Mouse (Mus musculus) heart, adult 11 months (tissue): ENCODE data around the gene Wipf2.

Source experiments
- DNase-seq: peaks from one replicate; pipeline ENCODE4 v3.0.0; 2022

Wipf2 gene

DNA sequence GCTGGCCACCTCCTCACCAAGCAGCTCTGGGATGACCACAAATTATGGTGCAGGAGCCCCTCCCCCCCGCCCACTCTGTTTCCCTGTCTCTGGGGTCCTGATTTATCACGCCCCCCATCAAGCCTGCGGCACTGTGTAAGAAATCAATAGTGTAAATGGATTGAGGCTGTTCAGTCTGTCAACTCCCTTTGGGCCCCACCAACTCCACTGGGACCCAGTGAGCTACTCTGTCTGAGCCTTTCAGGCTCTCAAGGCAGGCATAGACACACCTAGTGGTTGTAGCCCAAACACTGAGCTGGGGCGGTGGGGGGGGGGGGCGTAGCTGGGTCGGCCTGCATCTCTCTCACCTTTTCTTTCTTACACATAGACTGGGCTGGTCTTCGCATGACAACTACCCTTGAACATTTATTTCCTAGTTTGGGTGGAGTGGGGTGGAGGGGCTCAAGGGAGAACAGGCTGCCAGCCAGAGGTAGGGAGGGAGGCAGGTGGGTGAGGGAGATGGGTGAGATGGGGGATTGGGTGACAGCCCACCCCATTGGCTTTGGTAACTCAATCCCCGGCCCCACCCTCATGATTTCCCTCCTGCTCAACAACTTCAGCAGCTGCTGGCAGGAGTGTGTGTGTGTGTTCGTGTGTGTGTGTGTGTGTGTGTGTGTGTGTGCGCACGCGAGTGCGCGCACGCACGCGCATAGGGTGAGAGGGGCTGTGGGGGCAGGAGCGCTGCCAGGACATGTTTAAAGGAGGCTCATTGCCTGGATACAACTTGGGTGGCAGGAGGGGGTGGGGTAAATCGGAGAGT is 69.1 kb downstream of the Wipf2 start:
- peak; percentile 95 for DNase-seq

DNA sequence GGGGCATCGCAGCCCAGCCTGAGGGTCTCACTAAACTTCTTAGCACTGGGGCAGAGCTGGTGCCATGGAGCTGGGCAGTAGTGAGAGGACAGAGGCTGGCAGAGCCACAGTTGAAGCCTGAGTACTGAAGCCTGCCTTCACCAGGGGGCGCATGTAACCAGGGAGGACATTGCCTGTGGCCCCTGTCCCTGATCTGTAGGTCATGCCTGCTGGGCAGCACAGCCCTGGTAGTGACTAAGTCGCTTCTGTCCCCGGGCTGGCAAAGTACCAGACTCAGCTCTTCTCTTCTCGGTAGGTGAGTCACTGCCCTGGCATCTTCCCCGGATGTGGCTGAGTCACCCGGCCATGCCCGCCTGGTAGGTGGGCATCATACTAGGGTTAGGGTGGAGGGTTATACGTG is 69.7 kb downstream of the Wipf2 start:
- DNase-seq: peak; percentile 97

DNA sequence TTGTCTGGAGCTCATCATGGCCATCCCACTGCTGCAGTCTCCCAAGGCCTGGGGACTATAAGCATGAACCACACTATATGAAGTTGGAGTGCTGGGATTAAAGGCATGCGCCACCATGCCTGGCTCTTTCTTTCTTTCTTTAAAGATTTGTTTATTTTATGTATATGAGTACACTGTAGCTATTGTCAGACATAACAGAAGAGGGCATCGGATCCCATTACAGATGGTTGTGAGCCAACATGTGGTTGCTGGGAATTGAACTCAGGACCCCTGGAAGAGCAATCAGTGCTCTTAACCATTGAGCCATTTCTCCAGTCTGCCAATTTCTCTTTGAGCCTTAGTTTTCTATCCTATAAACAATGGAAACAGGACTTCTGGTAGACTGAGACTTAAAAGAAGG is 70.4 kb downstream of the Wipf2 start:
- peak; percentile 81 for DNase-seq

DNA sequence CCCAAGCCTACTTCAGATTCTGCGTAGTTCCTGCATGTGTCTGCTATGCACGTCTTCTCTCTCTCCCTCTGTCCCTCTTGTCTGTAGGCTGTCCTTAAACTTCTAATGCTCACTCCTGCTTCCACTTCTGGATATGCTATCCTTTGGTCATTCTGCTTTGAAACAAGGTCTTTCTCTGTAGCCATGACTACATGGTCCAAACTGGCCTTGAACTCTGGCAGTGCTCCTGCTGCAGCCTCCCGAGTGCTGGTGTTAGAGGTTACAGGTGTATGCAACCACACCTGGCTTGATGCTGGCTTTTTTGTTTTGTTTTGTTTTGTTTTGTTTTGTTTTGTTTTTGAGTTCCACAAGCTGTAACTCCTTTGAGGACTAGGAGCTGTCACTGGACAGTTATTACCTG is 70.9 kb downstream of the Wipf2 start:
- DNase-seq: no peak

DNA sequence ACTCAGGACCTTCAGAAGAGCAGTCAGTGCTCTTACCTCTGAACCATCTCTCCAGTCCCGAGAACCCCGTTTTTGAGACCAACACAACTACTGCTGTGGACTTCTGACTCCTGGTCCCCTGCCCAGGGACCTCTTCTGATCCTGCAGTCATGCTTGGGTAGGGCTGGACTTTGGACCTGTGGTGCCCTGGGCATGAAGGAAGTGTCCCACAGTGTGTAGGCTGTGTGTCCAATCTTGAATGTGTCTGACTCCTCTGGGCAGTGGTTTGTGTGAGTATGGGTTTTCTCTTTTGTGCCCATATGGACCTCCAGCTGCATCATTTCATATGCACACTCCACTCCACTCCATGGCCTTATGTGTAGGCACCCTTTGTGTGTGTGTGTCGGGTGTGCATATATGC is 71.7 kb downstream of the Wipf2 start:
- DNase-seq: peak; percentile 92

DNA sequence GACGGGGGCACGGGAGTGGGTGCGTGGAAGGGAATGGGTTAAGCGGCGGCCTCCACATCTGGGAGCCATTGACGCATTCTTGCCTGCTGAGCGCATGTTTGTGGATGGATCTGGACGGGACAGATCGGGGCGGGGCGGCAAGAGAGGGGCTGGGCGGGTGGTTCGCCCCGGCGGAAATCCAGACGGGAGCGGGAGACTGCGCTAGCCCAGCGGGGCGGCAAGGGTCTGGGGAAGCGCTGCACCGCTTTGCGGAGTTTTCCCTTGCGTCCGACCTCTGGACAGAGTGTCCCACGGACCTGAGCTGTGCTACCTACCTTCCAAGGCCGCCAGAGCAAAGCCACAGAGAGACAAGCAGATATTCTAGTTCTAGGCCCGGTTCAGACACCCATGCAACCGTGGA is 72.7 kb downstream of the Wipf2 start:
- peak; percentile 99 for DNase-seq

DNA sequence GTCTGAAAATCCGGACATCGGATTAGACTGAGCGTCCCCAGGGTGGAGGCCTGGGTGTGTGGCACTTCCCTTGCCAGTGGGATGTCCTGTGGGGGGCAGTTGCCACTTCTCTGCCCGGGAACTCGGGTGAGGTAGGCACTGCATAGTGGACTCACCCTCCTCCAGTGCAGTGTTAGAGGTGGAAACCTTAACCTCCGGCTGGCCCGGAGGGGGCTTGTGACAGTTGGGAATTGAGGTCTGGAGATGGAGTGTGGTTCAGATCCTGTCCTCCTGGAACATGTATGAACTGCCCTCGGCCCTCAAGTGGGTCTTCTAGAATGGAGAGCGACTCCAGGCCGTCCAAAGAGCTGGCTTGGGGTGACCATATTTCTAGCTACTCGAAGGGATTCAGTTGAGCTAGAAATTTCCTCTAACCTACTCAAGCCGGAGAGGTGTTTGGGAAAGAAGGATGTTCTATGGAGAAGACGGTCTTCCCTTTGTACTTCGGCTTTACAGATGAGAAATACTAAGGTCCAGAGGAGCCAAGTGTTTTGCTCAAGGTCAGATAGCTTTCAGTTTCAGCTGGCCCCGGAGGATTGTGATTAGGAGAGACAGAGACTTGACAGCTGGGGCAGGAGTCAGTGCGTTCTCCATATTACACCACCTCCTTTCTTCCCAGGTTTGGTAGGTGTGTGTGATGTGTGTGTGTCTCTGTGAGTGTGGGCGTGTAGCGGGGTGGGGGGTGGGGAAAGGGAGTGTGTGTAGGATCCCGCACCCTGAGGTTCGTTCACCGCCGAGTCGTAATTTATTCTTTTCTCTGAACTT is 73.4 kb downstream of the Wipf2 start:
- DNase-seq: peak; percentile 97

DNA sequence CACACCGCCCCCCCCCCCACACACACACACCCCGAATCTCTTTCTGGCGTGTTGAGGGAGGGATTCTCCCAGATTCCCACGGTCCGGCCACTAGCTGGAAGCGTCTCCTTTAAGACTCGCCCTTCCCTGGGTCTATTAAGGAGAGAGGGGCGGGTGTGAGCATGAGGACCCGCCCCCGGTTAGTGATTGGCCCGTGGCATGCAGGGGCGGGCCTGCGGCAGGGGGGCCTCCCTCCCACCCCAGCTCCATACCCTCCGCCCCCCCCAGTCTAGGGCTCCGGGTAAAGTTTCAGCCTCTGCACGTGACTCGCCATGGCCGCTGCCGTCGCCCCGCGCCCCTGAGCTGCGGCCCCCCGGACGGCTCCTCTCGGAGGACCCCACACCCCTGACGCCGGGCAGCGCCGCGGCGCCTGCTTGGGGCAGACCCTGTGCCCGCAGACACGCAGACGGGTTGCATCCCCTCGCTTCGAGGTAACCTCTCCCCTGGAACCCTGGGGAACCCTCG is 74.0 kb downstream of the Wipf2 start:
- DNase-seq: peak; percentile 100

DNA sequence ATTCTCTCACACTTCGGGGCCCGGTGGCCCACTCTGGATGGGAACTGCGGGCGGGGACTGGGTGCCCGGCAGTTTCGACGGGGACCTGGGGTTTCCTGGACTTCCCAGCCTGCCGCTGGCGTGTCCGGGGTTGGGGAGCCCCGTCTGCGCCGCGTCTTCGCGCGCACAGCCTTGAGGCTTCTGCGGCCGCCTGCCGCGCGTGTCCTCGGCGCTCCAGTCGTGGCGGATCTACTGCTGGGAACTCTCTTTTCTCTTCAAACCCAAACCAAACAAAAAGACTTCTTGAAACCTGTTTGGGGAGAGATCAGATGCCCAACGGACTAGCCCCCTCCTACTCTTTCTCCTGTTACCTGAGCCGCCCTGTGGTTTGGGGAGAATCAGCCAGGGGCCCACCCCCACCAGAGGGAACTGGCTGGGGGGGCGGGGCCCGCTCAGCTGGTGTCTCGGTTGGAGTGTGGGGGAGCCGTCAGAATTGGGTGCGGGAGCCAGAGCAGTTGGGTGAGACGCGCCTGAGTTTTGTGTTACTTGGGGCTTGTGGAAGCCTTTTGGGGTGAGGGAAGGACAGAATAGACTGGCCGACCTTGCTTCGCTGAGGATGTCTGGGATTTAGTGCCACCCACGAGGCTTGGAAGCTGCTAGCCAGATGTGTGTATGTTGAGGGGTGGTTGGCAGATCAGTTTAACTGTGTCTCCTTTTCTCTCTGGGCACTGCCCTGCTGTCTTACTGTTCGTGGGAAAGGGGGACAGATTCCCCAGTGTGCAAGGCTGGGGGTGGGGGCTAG is 74.7 kb downstream of the Wipf2 start:
- DNase-seq: peak; percentile 98

DNA sequence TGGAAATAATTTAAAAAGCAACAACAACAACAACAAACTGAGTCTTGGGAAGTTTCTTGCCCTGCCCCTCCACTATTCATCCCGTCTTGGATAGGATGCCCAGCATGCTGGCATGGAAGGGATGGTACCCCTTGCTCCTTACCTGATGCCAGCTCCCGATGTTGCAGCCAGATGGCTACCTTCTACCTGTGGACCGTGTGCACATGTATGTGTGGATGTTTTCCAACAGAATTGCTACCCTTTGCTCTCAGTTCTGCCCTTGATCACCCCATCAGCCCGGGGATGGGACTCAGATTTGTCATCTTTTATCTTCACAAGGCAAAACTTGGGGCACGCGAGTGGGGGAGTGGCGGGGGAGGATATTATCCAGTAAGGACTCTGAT is 75.3 kb downstream of the Wipf2 start:
- peak; percentile 95 for DNase-seq

DNA sequence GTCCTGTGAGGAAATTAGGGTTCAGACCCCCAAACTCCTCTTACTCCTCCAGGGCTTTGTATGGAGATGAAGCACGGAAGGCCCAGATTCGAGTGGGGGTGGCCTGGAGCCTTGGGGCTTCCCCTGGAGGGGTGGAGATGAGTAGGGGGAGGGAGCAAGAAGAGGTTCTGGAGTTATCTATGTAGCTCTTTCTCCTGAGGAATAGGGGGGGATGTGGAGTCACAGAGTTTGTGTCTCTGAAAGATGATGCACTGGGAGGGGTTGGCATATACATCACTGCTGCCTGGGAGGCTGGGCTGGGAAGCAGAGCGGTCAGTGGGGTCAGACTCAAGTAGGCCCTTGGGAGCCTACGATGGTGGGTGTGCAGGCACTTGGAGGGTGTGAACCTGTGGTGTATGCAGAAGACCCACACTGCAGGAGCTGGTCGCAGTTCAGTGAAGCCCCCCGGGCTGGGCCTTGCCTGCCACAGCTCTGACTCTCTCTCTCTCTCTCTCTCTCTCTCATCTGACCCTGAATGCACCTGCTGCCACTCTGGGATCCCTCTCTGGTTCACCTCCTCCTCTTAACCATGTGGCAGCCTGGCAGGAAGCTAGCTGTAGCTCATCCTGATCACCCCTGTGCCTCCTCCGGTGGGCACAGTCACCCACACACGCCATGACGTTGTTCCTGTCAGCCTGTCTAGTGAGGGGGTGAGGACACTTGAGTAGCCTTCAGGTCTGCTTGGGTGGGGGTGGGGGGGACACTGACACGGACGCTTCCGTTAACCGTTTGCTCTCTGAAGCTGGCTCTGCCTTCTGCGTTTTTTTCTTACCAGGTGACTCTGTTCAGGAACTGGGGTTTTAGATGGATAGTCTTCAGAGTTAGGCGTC is 75.9 kb downstream of the Wipf2 start:
- DNase-seq: peak; percentile 95

DNA sequence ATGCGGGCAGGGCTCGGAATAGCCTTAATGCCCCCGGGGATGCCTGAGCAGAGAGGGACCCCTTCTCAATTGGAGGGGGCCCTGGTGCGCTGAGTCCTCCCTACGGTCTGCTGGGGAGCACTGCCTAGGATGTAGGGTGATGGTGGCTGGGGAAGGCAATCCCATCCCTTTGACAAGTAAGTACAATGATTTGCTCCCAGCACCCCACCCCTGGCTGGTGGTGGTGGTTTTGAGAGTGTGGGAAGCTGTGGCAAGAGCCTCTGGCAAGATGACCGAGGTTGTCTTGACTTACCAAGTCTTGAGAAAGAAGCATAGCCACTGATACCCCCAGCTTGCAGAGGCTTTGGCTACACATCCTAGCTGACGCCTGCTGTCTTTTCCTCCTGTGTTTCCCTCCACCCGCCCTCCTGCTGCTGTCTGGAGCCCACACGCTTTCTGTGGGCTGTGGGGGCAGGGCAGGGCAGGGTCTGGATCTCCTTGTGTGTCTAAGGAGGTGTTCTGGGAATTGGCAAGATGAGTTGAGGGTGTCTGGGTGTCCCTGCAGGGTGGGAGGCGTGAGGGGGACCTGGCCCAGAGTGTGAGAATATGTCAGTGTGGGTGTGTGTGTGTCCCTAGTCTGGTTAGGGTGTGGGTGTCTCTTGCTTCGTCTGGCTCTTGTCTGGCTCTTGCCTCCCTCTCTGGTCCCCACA is 76.7 kb downstream of the Wipf2 start:
- DNase-seq: peak; percentile 95

DNA sequence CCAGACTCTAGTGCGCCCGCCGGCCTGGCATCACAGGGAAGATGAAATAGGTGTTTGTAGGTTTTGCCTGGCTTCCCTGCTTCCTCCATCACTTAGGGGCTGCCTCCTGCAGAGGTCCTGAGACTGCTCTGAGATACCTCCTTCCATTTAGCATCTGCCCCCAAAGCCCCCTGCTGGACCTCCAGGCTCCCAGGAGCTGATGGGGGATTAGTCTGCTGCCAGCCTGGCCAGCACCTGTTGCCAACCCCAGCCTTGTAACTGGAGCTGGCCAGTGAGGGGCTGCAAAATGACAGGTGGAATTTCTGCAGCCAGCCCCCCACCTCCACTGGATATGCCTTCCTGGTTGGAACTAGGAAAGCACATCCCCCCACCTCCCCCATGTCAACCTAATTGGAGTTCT is 77.3 kb downstream of the Wipf2 start:
- DNase-seq: peak; percentile 94

DNA sequence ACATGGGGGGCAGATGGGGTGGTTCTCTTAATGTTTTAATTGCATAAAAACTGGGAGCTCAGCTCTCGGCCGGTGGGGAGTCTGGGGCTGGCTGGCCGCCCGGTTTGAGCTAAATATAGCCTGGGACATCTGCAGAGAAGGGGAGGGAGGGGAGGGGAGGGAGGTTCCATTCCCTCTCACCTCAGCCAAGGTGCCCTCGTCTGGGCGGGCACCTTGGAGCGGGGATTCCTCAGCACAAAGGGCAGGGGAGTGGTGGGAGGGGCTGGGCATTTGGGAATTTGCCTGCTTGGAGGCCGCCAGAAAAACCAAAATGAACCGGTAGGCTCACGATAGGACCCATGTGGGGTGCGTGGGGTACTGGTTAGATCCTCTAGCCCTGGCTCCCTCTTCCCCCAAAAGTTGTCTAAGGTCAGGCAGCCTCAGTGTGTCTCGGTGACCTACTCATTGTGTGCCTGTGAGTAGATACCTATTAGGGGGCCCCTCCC is 77.9 kb downstream of the Wipf2 start:
- peak; percentile 97 for DNase-seq

DNA sequence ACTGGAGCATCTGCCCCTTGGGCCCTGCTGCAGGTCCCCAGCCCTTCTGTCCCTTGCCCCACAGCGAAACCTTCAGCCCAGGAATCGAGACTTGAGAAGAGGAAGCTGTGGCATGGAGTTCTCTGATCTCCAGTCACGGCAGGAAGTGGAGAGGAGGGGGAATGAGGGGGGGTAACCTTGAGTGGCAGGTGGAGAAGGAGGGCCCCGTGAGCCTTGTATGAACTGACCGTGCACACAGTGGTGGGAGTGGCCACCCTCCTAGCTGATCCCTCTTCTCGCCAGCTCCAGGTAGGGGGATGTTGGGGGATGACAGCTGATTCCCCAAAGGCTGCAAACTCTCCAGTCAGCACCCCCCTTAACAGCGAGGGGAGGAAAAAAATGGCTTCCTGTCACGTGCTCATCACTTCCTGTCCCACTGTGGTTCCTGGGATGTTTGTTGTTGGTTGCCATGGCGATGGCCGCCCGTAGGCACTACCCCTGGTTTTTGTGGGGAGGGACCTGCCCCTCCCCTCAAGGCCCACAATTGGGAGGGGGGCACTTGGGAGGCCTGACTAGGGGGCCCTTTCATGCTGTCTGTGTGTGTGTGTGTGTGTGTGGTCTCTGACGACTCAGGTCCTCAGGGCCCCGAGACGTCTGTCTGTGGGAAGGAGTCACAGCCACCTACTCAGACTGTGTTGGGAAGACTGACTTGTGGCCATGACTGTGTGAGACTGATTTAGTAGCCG is 78.5 kb downstream of the Wipf2 start:
- peak; percentile 99 for DNase-seq

DNA sequence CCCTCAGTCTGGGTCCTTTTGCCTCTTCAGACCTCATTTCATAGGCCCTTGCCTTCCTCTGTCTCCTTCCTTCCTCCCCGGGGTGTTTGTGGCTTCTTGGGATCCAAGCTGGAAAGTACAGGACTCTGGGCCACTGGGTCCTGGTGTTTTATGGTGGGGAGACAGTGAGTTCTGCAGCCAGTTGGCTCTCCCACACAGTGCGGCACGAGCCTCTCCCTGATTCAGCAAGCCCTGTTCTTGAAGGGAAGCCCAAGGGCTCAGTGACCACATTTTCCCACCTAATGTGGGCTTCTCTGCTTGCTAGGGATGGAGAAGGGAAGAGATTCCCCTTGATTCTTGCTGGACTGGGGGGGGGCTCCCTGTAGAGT is 79.1 kb downstream of the Wipf2 start:
- no peak for DNase-seq

DNA sequence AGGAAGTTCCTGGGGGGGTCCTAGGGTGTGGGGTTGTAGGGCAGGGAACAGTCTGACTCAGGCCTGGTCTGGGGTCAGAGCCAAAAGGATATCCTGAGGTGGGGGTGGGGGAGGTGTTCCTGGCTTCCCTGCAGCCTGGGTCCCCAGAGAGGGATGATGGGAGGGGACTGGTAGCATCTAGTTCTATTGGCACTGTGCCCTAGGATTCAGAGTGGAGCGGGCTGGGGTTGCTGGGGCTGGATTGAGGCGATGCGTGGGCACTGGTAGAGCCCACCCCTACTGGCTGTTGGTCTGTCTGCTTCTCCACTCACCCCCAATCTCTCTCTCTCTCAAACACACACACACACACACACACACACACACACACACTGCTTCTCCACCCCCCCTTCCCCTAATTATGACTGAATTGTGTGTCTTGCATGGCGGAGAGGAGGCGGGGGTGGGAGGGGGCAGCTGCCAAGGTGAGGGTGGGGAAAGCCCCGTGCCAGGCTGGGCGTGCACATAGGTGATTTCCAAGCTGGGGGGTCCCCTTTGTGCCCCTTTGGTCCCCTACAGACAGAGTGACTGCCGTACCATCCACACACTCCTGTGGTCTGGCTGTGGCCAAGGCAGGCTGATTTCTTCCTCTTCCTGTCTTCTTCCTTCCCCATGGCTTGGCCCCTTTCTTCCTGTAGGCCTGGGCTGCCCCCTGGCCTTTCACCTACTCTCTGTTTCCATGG is 79.6 kb downstream of the Wipf2 start:
- DNase-seq: peak; percentile 99

DNA sequence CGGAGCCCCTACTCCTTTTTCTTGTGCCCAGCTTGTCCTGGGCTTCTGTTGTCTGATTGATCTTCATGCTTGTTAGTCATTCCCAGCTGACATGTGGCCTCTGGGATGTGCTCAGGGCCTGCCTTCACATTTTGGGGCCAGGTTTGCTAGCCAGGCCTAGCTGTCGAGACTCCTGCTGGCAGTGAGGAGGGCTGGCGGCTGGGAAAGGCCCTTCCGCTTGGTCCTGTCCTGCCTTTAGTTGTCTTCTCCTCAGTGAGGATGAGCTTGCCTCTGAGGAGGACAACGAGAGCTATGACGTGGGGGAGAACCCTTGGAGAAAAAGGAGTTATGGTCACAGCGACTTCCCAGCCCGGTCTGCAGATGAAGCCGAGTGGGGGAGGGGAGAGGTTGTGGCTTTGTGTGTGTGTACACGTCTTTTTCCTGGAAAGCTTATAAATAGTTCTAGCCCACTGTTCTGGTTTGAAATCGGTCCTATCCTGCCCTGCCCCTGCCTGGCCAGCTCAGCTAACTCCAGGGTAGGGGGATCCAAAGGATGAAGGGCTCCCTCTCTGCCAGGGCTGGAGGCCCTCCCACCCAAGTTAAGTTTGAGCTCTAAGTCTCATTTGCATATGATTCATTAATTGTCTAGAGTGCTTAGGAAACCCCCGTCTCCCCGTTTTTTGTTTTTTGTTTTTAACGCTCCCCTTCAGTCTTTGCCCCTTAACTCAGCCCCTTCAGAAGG is 80.5 kb downstream of the Wipf2 start:
- DNase-seq: peak; percentile 94

DNA sequence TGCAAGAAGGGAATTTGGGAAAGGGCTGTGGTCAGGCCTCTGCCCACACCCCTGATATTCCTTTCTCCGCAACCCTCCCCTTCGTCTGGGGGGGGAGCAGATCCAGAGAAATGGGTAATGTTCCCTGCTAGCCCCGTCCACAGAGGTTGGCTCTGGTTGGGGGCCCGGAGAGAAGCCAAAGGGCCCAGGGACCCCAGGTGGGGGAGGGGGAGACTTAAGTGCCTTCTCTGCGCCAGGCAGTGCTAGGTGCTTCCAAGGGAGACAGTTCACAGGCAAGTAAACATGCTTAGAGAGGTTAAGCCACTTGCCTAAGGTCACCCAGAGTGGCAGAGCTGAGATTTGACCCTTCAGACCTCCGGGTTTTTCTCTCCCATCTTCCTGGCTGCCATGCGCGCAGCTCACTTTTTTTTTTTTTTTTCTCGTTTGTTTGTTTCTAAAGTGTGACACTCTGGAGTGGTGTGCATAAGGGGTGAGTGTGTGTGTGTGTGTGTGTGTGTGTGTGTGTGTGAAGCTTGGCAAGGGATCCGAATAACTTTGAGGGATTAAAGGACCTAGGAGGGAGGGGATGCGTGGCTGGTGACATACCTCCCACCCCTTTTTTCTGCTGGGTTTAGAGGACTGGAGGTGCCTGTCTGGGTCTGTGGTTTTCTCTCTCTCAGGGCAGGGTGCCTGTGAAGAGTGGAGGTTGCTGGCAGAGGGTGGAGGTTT is 81.6 kb downstream of the Wipf2 start:
- DNase-seq: peak; percentile 92
